Mouse (Mus musculus): ENCODE measurements at regions not wholly inside any gene's neighbourhood (a gene's known extent, or its start where the extent isn't known, plus 50 kb on each side); places are given as distances from the start of the nearest gene placed in this dataset.
A peak's percentile ranks its signal among the peaks of the same experiment; 100 is the strongest.
"Not testable (repeated sequence)": the region's sequence is repeated elsewhere in the genome, so short reads cannot be mapped to it uniquely, and the experiment has no call there.

GRCm38 (mm10) chr3:9133991-9134390 lies 475.9 kb downstream of the Zfp704 start:
- DNase-seq (ENCODE audit: low read depth, low spot score): no peak

DNA sequence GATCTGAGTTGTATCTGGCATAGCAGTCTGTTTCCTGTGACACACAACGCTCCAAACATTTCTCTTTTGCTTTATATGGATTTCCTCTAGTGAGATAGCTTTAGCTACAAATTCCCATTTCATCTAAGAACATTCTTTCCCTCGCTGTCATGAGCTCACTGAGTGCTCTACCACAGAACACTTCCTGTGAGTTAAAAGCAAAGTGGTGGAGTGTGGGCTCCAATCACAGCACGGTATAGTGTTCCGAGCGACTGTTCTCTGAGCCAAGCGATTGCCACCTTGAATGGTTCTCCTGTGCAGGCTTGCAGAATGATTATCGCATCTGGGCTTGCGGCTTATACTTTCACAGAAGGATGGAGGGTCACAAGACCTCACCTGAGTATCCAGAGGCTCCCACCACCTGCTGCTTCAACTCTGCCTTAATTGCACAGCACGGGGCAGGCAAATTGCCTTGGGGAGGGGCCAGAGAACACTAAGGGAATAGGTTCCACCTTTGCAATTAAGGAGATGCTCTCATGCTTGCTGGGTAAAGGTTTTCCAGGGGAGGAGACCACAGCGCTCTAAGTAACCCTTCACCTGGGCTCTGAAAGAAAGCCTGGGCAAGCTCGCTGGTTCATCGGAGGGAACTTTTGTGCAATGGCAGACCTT lies 477.7 kb downstream of the Zfp704 start:
- no peak for DNase-seq (ENCODE audit: low read depth, low spot score)

- DNase-seq (ENCODE audit: low read depth, low spot score): no peak
Measured at GRCm38 (mm10) chr3:9131366-9131765, 478.5 kb downstream of the Zfp704 start.

DNA sequence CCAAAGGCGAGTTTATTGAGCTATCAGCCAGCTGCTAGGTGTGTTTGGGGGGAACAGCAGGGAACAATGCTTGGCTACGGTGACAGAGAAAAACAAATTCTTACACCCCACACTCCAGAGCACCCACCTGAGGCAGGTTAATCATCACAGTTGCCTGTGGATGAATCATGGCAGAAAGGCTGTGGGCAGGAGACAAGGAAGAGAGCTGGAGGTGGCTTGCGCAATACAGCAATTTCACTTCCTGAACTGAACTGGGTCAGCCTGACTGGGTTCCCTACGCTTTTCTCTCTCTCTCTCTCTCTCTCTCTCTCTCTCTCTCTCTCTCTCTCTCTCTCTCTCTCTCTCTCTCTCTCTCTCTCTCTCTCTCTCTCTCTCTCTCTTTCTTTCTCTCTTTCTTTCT lies 481.5 kb downstream of the Zfp704 start:
- DNase-seq (ENCODE audit: low read depth, low spot score): no peak

- DNase-seq (ENCODE audit: low read depth, low spot score): no peak
Measured at GRCm38 (mm10) chr3:9123079-9123478, 486.8 kb downstream of the Zfp704 start.

GRCm38 (mm10) chr3:9117913-9118312 lies 492.0 kb downstream of the Zfp704 start:
- no peak for DNase-seq (ENCODE audit: low read depth, low spot score)

- no peak for DNase-seq (ENCODE audit: low read depth, low spot score)
Measured at GRCm38 (mm10) chr3:9113410-9113809, 496.5 kb downstream of the Zfp704 start.

- DNase-seq (ENCODE audit: low read depth, low spot score): no peak
Measured at GRCm38 (mm10) chr3:9110741-9111140, 499.1 kb downstream of the Zfp704 start.

- no peak for DNase-seq (ENCODE audit: low read depth, low spot score)
Measured at GRCm38 (mm10) chr3:9109991-9110390, 499.9 kb downstream of the Zfp704 start.

DNA sequence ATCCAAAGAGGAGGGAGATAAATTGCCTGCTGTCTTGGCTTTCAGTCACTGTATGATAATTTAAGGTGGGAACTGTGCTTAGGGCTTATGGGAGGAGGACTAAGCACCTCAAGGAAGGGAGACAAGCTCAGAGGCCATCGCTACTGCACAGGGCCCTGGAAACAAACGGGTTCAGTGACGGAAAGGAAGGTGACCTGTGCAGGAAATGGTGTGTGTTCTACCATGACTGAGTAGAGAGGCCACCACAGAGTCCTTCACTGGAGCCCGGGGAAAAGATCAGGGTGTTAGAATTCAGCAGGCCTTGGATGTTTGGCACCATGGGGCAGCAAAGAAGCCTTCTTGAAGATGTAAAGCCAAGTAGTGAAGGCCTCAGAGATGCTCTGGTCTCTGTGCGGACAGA lies 500.4 kb downstream of the Zfp704 start:
- no peak for DNase-seq (ENCODE audit: low read depth, low spot score)

- no peak for DNase-seq (ENCODE audit: low read depth, low spot score)
Measured at GRCm38 (mm10) chr3:9107766-9108410, 502.0 kb downstream of the Zfp704 start.

- no peak for DNase-seq (ENCODE audit: low read depth, low spot score)
Measured at GRCm38 (mm10) chr3:9105191-9105926, 504.5 kb downstream of the Zfp704 start.

DNA sequence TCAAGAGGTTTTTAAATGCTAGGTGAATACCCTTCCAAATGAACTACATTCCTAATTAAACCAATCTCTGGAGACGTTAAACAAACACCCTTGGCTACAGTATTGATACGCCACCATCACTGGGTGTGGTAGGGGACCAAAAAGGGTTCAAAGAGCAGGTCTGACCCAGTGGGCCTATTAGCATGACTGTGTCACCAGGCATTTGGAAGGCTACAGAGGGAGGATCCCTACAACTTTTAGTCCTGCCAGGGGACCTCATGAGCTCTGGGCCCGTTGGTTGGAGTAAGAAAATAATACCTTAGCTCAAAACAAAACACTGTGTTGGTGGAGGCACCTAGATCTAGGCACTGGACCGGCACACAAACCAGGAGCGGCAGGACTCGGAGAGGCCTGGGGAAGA lies 506.4 kb downstream of the Zfp704 start:
- DNase-seq (ENCODE audit: low read depth, low spot score): no peak

DNA sequence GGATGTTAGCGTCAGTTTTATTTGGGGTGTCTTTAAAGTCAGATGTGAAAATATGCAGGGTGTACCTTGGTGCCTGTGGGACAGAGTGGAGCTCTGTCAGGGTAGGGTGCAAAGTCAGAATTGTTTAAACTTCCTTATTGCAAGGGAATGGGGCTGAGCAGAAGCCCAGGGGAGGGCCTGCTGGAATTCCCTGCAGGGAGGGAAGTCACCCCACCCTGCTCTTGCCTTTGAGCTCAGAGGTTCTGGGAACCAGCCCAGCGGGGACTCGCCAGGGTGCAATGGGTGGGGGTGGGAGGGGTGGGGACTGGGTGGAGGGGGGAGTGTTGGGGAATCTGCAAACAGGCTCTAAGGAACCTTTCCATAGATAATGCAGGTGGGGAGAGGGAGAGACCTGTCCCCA lies 508.6 kb downstream of the Zfp704 start:
- DNase-seq (ENCODE audit: low read depth, low spot score): no peak

GRCm38 (mm10) chr3:9100761-9101160 lies 509.1 kb downstream of the Zfp704 start:
- DNase-seq (ENCODE audit: low read depth, low spot score): no peak

- DNase-seq (ENCODE audit: low read depth, low spot score): no peak
Measured at GRCm38 (mm10) chr3:9098441-9098840, 511.4 kb downstream of the Zfp704 start.

DNA sequence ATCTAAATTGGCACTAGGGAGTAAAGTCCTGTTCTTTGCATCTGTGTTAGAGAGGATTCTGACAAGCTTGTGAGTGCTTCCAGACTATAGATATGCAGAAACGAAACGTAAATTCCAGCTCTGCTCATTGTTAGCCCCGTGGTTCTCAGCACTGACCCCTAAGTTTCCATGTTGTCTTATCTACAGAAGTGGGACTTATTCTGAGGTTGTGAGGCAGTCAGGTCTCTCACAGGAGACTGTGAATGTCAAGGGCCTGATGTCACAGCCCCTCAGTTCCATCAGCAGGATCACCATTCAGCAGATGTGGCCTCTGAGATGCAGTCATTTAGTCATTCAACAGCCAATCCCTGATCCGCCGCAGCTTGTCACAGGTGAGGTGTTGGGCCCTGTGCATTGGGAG lies 525.8 kb downstream of the Zfp704 start:
- DNase-seq (ENCODE audit: low read depth, low spot score): no peak

DNA sequence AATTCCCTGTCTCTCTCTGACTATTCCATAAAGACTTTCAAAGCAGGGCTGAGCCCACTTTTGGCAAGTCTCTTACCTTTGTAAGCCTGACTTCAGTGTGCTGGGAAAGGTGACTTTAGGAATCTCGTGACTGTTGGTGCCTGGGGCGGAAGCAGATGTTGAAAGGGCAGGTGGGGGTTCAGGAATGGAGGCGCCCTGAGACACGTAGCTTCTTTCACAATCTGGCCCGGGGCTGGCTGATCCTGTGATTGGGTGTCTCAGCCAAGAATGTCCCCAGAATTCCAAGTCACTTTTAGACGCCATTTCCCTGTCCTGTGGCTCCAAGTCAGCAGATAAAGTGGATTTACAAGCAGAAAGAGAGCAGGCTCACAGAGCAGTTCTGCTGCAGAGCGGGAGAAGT lies 527.8 kb downstream of the Zfp704 start:
- DNase-seq (ENCODE audit: low read depth, low spot score): no peak

- no peak for DNase-seq (ENCODE audit: low read depth, low spot score)
Measured at GRCm38 (mm10) chr3:9078201-9078600, 531.7 kb downstream of the Zfp704 start.

GRCm38 (mm10) chr3:9076696-9077095 lies 533.2 kb downstream of the Zfp704 start:
- peak; percentile 37 for DNase-seq (ENCODE audit: low read depth, low spot score)

DNA sequence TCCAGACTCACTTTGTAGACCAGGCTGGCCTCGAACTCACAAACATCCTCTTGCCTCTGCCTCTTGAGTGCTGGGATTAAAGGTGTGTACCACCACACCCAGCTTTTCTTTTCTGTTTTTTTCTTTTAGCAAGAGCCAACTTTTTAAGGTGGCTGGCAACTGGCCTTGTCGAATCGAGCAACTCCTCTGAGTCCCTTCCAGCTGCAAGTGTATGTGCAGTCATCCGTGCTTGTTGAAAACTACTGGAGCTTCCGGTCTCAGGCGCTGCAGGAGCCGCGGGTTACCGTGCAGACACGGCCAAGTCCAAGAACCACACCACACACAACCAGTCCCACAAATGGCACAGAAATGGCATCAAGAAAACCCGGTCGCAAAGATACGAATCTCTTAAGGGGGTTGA lies 537.4 kb downstream of the Zfp704 start:
- DNase-seq (ENCODE audit: low read depth, low spot score): not testable (repeated sequence)

GRCm38 (mm10) chr3:9067048-9067447 lies 542.8 kb downstream of the Zfp704 start:
- DNase-seq (ENCODE audit: low read depth, low spot score): peak; percentile 56

DNA sequence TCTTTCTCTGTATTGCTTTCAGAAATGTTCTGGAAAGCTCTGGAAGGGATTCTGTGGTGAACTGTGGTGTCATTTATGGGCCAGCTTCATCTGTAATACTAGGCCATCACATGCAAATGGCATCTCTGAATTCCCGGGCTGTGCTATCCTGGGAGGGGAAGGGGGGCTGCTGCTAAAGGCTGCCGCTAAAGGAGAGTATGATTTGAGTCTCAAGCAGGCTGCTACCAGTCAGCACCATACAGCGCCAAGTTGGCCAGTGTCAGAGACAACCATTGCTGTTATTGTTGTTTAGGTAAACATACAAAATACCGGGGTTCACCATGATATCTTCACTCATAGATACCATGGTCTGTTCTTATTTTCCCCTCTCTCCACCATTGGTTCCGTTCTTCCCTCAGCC lies 543.5 kb downstream of the Zfp704 start:
- DNase-seq (ENCODE audit: low read depth, low spot score): no peak

Data from embryo, embryonic 11.5 days (tissue).